Mouse (Mus musculus): ENCODE data around the gene Cfap46. TPM values are rescaled to one million over a fixed set of nuclear protein-coding genes. Genes with fewer than 3 reads are reported as not detected.
A peak's percentile ranks its signal among the peaks of the same experiment; 100 is the strongest.

Gene Cfap46
- polyA plus RNA-seq, 1 experiment from 2014 or later = 1.1 TPM

GRCm38 (mm10) chr7:139585183-139585821 is 98.3 kb downstream of the Cfap46 start:
- H3K4me2 ChIP-seq (ENCODE audit: low read length) = no peak overlapping the region
- WGBS = 2% methylated on average over 29 of the region's 29 CpGs
- no peak overlapping the region for H3K9ac ChIP-seq (ENCODE audit: low read length)
- H3K4me1 ChIP-seq (ENCODE audit: control insufficient read depth, insufficient read depth, low read length) = peaks cover 7% of the 10 kb centered on the region; the same call in 1 of the 2 replicates
- no peak overlapping the region for H3K4me3 ChIP-seq (ENCODE audit: low read depth, low read length)
- H3K9me3 ChIP-seq (replicated peaks; ENCODE audit: control insufficient read depth, low read length) = no peaks in the 10 kb centered on the region
- no peak for DNase-seq (ENCODE audit: low spot score)
- peaks cover 81% of the 10 kb centered on the region for H3K27me3 ChIP-seq (replicated peaks; ENCODE audit: control insufficient read depth, insufficient read depth, low read length)
- H3K36me3 ChIP-seq (ENCODE audit: control insufficient read depth, insufficient read depth, low read length) = no peaks in the 10 kb centered on the region
- no peak overlapping the region for H3K27ac ChIP-seq (ENCODE audit: low read depth, low read length)
- no peak for ATAC-seq

GRCm38 (mm10) chr7:139584221-139585175 is 99.1 kb downstream of the Cfap46 start:
- no peak overlapping the region for H3K4me3 ChIP-seq (ENCODE audit: low read depth, low read length)
- no peak for ATAC-seq
- peaks cover 89% of the 10 kb centered on the region for H3K27me3 ChIP-seq (replicated peaks; ENCODE audit: control insufficient read depth, insufficient read depth, low read length)
- H3K9ac ChIP-seq (ENCODE audit: low read length) = no peak overlapping the region
- peaks cover 7% of the 10 kb centered on the region; the same call in 1 of the 2 replicates for H3K4me1 ChIP-seq (ENCODE audit: control insufficient read depth, insufficient read depth, low read length)
- H3K9me3 ChIP-seq (replicated peaks; ENCODE audit: control insufficient read depth, low read length) = no peaks in the 10 kb centered on the region
- no peak for DNase-seq (ENCODE audit: low spot score)
- H3K4me2 ChIP-seq (ENCODE audit: low read length) = no peak overlapping the region
- 1% methylated on average over 53 of the region's 53 CpGs for WGBS
- no peak overlapping the region for H3K27ac ChIP-seq (ENCODE audit: low read depth, low read length)
- H3K36me3 ChIP-seq (ENCODE audit: control insufficient read depth, insufficient read depth, low read length) = no peaks in the 10 kb centered on the region

- Histone ChIP-seq H3K36me3 (ENCODE audit: control insufficient read depth, insufficient read depth, low read length) (0 out of 2 replicates have a peak, but pooled peaks cover 5% of the 10 kb centered on the region), H3K4me3 (ENCODE audit: low read depth, low read length) (peak overlapping the region; percentile 34; the same call in 1 of the 2 replicates), H3K27me3 (replicated peaks; ENCODE audit: control insufficient read depth, insufficient read depth, low read length) (peaks cover 97% of the 10 kb centered on the region), H3K9me3 (replicated peaks; ENCODE audit: control insufficient read depth, low read length) (no peaks in the 10 kb centered on the region), H3K4me2 (ENCODE audit: low read length) (peak overlapping the region; percentile 52; the same call in 1 of the 2 replicates), H3K27ac (ENCODE audit: low read depth, low read length) (no peak overlapping the region), H3K9ac (ENCODE audit: low read length) (no peak overlapping the region), H3K4me1 (ENCODE audit: control insufficient read depth, insufficient read depth, low read length) (peaks cover 7% of the 10 kb centered on the region; the same call in 1 of the 2 replicates)
- ATAC-seq (no peak), DNase-seq (ENCODE audit: low spot score) (no peak)
- WGBS = 8% methylated on average over 17 of the region's 17 CpGs
Measured at GRCm38 (mm10) chr7:139583094-139583737, 100.4 kb downstream of the Cfap46 start.

- Histone ChIP-seq H3K4me1 (ENCODE audit: control insufficient read depth, insufficient read depth, low read length) (peaks cover 7% of the 10 kb centered on the region; the same call in 1 of the 2 replicates), H3K27me3 (replicated peaks; ENCODE audit: control insufficient read depth, insufficient read depth, low read length) (peaks cover 96% of the 10 kb centered on the region), H3K4me2 (ENCODE audit: low read length) (peak within 1 kb of the TSS; percentile 52), H3K9me3 (replicated peaks; ENCODE audit: control insufficient read depth, low read length) (no peaks in the 10 kb centered on the region), H3K36me3 (ENCODE audit: control insufficient read depth, insufficient read depth, low read length) (0 out of 2 replicates have a peak, but pooled peaks cover 5% of the 10 kb centered on the region), H3K4me3 (ENCODE audit: low read depth, low read length) (peak within 1 kb of the TSS; percentile 34), H3K27ac (ENCODE audit: low read depth, low read length) (no peak within 1 kb of the TSS), H3K9ac (ENCODE audit: low read length) (peak within 1 kb of the TSS; percentile 25; the same call in 1 of the 2 replicates)
- peak; percentile 73 for ATAC-seq
- WGBS = under 1% methylated on average over 56 of the region's 56 CpGs
- peak; percentile 49 for DNase-seq (ENCODE audit: low spot score)
Measured at GRCm38 (mm10) chr7:139582595-139582994, 101.0 kb downstream of the Cfap46 start, which contains the start of gene Nkx6-2. Gene Nkx6-2 (minus strand): TSS chr7:139582797.

- WGBS = under 1% methylated on average over 82 of the region's 82 CpGs
- Histone ChIP-seq H3K27ac (ENCODE audit: low read depth, low read length) (no peak overlapping the region), H3K4me3 (ENCODE audit: low read depth, low read length) (peak overlapping the region; percentile 34), H3K4me2 (ENCODE audit: low read length) (peak overlapping the region; percentile 52), H3K9me3 (replicated peaks; ENCODE audit: control insufficient read depth, low read length) (no peaks in the 10 kb centered on the region), H3K9ac (ENCODE audit: low read length) (peak overlapping the region; percentile 25; the same call in 1 of the 2 replicates), H3K27me3 (replicated peaks; ENCODE audit: control insufficient read depth, insufficient read depth, low read length) (peaks cover 90% of the 10 kb centered on the region), H3K36me3 (ENCODE audit: control insufficient read depth, insufficient read depth, low read length) (0 out of 2 replicates have a peak, but pooled peaks cover 5% of the 10 kb centered on the region), H3K4me1 (ENCODE audit: control insufficient read depth, insufficient read depth, low read length) (peaks cover 7% of the 10 kb centered on the region; the same call in 1 of the 2 replicates)
- ATAC-seq = peak; percentile 65
- DNase-seq (ENCODE audit: low spot score) = peak; percentile 53
Measured at GRCm38 (mm10) chr7:139581801-139582571, 101.6 kb downstream of the Cfap46 start.

- no peak for DNase-seq (ENCODE audit: low spot score)
Measured at GRCm38 (mm10) chr7:139580851-139581775, 102.5 kb downstream of the Cfap46 start.

GRCm38 (mm10) chr7:139579261-139579905 is 104.2 kb downstream of the Cfap46 start:
- WGBS = 64% methylated on average over 21 of the region's 21 CpGs
- no peak overlapping the region for H3K4me3 ChIP-seq (ENCODE audit: low read depth, low read length)

More at GRCm38 (mm10) chr7:139580851-139581775, 102.5 kb downstream of the Cfap46 start:
- WGBS = 1% methylated on average over 78 of the region's 78 CpGs
- peak overlapping the region; percentile 25; the same call in 1 of the 2 replicates for H3K9ac ChIP-seq (ENCODE audit: low read length)
- H3K36me3 ChIP-seq (ENCODE audit: control insufficient read depth, insufficient read depth, low read length) = 0 out of 2 replicates have a peak, but pooled peaks cover 5% of the 10 kb centered on the region
- H3K9me3 ChIP-seq (replicated peaks; ENCODE audit: control insufficient read depth, low read length) = no peaks in the 10 kb centered on the region
- H3K4me1 ChIP-seq (ENCODE audit: control insufficient read depth, insufficient read depth, low read length) = peaks cover 7% of the 10 kb centered on the region; the same call in 1 of the 2 replicates
- H3K27ac ChIP-seq (ENCODE audit: low read depth, low read length) = no peak overlapping the region
- peak overlapping the region; percentile 52 for H3K4me2 ChIP-seq (ENCODE audit: low read length)
- peaks cover 81% of the 10 kb centered on the region for H3K27me3 ChIP-seq (replicated peaks; ENCODE audit: control insufficient read depth, insufficient read depth, low read length)
- peak overlapping the region; percentile 34 for H3K4me3 ChIP-seq (ENCODE audit: low read depth, low read length)
- no peak for ATAC-seq

More at GRCm38 (mm10) chr7:139579261-139579905, 104.2 kb downstream of the Cfap46 start:
- ATAC-seq = no peak
- Histone ChIP-seq H3K9ac (ENCODE audit: low read length) (no peak overlapping the region), H3K9me3 (replicated peaks; ENCODE audit: control insufficient read depth, low read length) (no peaks in the 10 kb centered on the region), H3K4me2 (ENCODE audit: low read length) (no peak overlapping the region), H3K27ac (ENCODE audit: low read depth, low read length) (no peak overlapping the region), H3K27me3 (replicated peaks; ENCODE audit: control insufficient read depth, insufficient read depth, low read length) (peaks cover 64% of the 10 kb centered on the region), H3K36me3 (ENCODE audit: control insufficient read depth, insufficient read depth, low read length) (0 out of 2 replicates have a peak, but pooled peaks cover 5% of the 10 kb centered on the region), H3K4me1 (ENCODE audit: control insufficient read depth, insufficient read depth, low read length) (peaks cover 7% of the 10 kb centered on the region; the same call in 1 of the 2 replicates)
- DNase-seq (ENCODE audit: low spot score) = no peak
